Mouse (Mus musculus) left cerebral cortex, postnatal 25 days (tissue): ENCODE results near the gene Slc8a1. TPM values are rescaled to one million over a fixed set of nuclear protein-coding genes. Genes with fewer than 3 reads are reported as not detected.
A peak's percentile ranks its signal among the peaks of the same experiment; 100 is the strongest.

Source experiments
- DNase-seq, 2 experiments: peaks; one replicate each; pipeline ENCODE4 v3.0.0; 2022; ENCODE audit warnings: low spot score in 2 of 2, mixed read lengths in 1 of 2
- intact Hi-C: fragments of 180-260 bp; cut with DNase I; formaldehyde crosslinking; loops from one replicate; pipeline ENCODE4 v1.15.1; 2025
- total RNA-seq, 2 experiments: library from RNA; stranded (reverse); gene quantifications; 2 replicates each; pipeline ENCODE4 v1.2.3; 2021

The Slc8a1 gene
- total RNA-seq, 2 experiments from 2014 or later, result 213 to 244 TPM

GRCm38 (mm10) chr17:81391478-81391877, 346.7 kb downstream of the Slc8a1 start:
- intact Hi-C loops, result no loop called here
- no peak for DNase-seq

- DNase-seq, result no peak
- intact Hi-C loops, result no loop called here
Measured at GRCm38 (mm10) chr17:81390790-81391189, 347.4 kb downstream of the Slc8a1 start.

GRCm38 (mm10) chr17:81386118-81386517, 352.1 kb downstream of the Slc8a1 start:
- DNase-seq, result no peak
- intact Hi-C loops, result no loop called here

- intact Hi-C loops, result no loop called here
- no peak for DNase-seq
Measured at GRCm38 (mm10) chr17:81385476-81385875, 352.7 kb downstream of the Slc8a1 start.

- intact Hi-C loops, result no loop called here
- DNase-seq, result no peak
Measured at GRCm38 (mm10) chr17:81383461-81383860, 354.7 kb downstream of the Slc8a1 start.

GRCm38 (mm10) chr17:81378436-81378835, 359.7 kb downstream of the Slc8a1 start:
- no peak for DNase-seq
- intact Hi-C loops, result no loop called here

- intact Hi-C loops, result no loop called here
- DNase-seq, result no peak
Measured at GRCm38 (mm10) chr17:81377757-81378299, 360.3 kb downstream of the Slc8a1 start.

- intact Hi-C loops, result no loop called here
- DNase-seq, result no peak
Measured at GRCm38 (mm10) chr17:81377195-81377594, 361.0 kb downstream of the Slc8a1 start.

- DNase-seq, result no peak
- intact Hi-C loops, result no loop called here
Measured at GRCm38 (mm10) chr17:81375901-81376300, 362.3 kb downstream of the Slc8a1 start.

GRCm38 (mm10) chr17:81369036-81369435, 369.1 kb downstream of the Slc8a1 start:
- DNase-seq, result no peak
- intact Hi-C loops, result no loop called here

GRCm38 (mm10) chr17:81368503-81368902, 369.7 kb downstream of the Slc8a1 start:
- DNase-seq, result no peak
- intact Hi-C loops, result no loop called here

GRCm38 (mm10) chr17:81363368-81363767, 374.8 kb downstream of the Slc8a1 start:
- peak in 1 of 2 experiments; percentile 11 for DNase-seq
- intact Hi-C loops, result no loop called here

GRCm38 (mm10) chr17:81360571-81360970, 377.6 kb downstream of the Slc8a1 start:
- intact Hi-C loops, result no loop called here
- DNase-seq, result no peak

GRCm38 (mm10) chr17:81360032-81360431, 378.1 kb downstream of the Slc8a1 start:
- intact Hi-C loops, result no loop called here
- DNase-seq, result no peak

GRCm38 (mm10) chr17:81336024-81336754, 402.0 kb downstream of the Slc8a1 start:
- intact Hi-C loops, result no loop called here
- no peak for DNase-seq

- no peak for DNase-seq
- intact Hi-C loops, result no loop called here
Measured at GRCm38 (mm10) chr17:81335526-81335925, 402.7 kb downstream of the Slc8a1 start.
